Mouse (Mus musculus) hindbrain, embryonic 12.5 days (tissue): ENCODE measurements at regions not wholly inside any gene's neighbourhood (a gene's known extent, or its start where the extent isn't known, plus 50 kb on each side); places are given as distances from the start of the nearest gene placed in this dataset.

Experiments
- ATAC-seq: fragments of 200-750 bp; cut with Nextera tagmentation; 2 replicates; pipeline ENCODE4 v1.8.0; 2017; ENCODE audit warnings: moderate TSS enrichment; ENCODE audit not compliant: low FRiP score
- H3K27ac ChIP-seq: fragments of 300-500 bp; sonication (generic); 2 replicates; pipeline ENCODE4 v1.5.1; 2016; ENCODE audit warnings: mild to moderate bottlenecking
- H3K27me3 ChIP-seq: fragments of 300-500 bp; sonication (generic); 2 replicates; pipeline ENCODE4 v1.6.1; 2016; ENCODE audit warnings: mild to moderate bottlenecking
- H3K36me3 ChIP-seq: fragments of 300-500 bp; sonication (generic); 2 replicates; pipeline ENCODE4 v1.6.1; 2016; ENCODE audit warnings: mild to moderate bottlenecking
- H3K4me1 ChIP-seq: fragments of 300-500 bp; sonication (generic); 2 replicates; pipeline ENCODE4 v1.6.1; 2016
- H3K4me2 ChIP-seq: fragments of 300-500 bp; sonication (generic); replicated peaks from 2 replicates; pipeline ENCODE4 v1.6.1; 2016; ENCODE audit warnings: mild to moderate bottlenecking
- H3K4me3 ChIP-seq: fragments of 300-500 bp; sonication (generic); 2 replicates; pipeline ENCODE4 v1.5.1; 2016; ENCODE audit warnings: mild to moderate bottlenecking
- H3K9ac ChIP-seq: fragments of 300-500 bp; sonication (generic); 2 replicates; pipeline ENCODE4 v1.6.1; 2016; ENCODE audit warnings: mild to moderate bottlenecking, moderate library complexity
- H3K9me3 ChIP-seq: fragments of 300-500 bp; sonication (generic); replicated peaks from 2 replicates; pipeline ENCODE4 v1.6.1; 2016; ENCODE audit warnings: mild to moderate bottlenecking
- WGBS: fragments of 180-500 bp; shearing (Covaris S2); methylation state at CpG from one replicate; pipeline ENCODE4 v1.1.7; 2016; 5-methylcytosine and 5-hydroxymethylcytosine counted together

DNA sequence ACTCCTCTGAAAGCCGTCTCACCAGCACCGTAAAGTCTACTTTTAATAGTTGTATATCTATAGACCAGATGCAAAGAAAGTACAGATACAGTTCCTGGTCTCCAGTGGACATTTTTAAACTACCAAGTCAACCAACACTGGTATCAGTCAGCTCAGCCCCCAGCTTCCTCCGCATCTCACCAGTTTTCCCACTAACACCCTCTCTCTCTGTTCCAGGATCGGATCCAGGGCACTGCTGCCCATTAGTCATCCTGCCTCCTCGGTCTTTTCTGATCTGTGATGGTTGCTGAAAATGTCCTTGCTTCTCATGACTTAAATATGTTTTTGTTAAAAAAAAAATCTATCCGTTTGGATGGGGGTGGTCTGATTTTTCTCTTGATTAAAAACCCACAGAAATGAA, 598.1 kb upstream of the 3110018I06Rik start:
- no peak for ATAC-seq
- Histone ChIP-seq H3K9me3 (no peaks in the 10 kb centered on the region), H3K27ac (no peak overlapping the region), H3K4me3 (no peak overlapping the region), H3K4me2 (no peak overlapping the region), H3K4me1 (0 out of 2 replicates have a peak, but pooled peaks cover 4% of the 10 kb centered on the region), H3K9ac (no peak overlapping the region), H3K36me3 (no peaks in the 10 kb centered on the region), H3K27me3 (no peaks in the 10 kb centered on the region)
- 80% methylated on average over 6 of the region's 6 CpGs for whole genome bisulfite sequencing

DNA sequence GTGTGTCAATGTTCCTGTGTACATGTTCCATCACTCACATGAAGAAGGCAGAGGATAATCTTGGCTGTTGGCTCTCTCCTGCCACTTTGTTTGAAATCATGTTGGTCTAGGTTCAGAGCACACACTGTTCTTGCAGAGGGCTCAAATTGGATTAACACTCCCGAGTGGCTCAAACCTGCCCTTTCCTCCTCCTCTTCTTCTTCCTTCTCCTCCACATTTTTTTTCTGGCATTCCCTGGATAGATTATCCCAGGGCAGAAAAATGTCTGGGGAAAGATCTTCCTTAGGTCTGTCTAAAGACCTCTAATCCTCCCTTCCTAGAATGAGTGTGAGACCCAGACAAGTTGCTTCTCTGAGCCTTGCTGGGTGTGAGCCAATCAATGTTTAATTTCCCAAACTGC, 594.4 kb upstream of the 3110018I06Rik start:
- Histone ChIP-seq H3K27me3 (no peaks in the 10 kb centered on the region), H3K9ac (no peak overlapping the region), H3K4me2 (no peak overlapping the region), H3K27ac (no peak overlapping the region), H3K36me3 (no peaks in the 10 kb centered on the region), H3K9me3 (no peaks in the 10 kb centered on the region), H3K4me3 (no peak overlapping the region), H3K4me1 (0 out of 2 replicates have a peak, but pooled peaks cover 4% of the 10 kb centered on the region)
- WGBS, result 53% methylated on average over 1 of the region's 1 CpGs
- ATAC-seq, result no peak

DNA sequence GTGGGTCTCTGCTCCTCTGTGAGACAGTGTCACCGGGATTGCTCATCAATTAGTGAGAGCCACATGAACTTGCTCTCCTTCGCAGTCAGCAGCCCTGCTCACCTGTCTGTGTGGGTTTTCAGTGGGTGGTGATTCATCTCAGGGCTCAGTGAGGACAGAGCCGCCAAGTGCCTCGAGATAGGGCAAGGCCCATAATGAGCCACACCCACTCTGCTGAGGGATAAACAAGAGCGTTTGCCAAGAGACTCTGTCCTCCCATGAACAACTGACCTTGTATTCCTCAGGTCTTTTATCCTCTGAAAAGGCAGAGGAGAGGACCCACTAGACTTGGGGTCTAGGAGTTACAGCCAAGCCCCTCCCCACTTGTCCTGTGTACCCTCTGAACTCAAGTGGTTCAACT, 584.2 kb upstream of the 3110018I06Rik start:
- Histone ChIP-seq H3K4me3 (no peak overlapping the region), H3K27ac (no peak overlapping the region), H3K36me3 (no peaks in the 10 kb centered on the region), H3K4me2 (no peak overlapping the region), H3K4me1 (peaks cover 4% of the 10 kb centered on the region; the same call in 1 of the 2 replicates), H3K27me3 (no peaks in the 10 kb centered on the region), H3K9me3 (no peaks in the 10 kb centered on the region), H3K9ac (no peak overlapping the region)
- no peak for ATAC-seq
- WGBS, result 86% methylated on average over 5 of the region's 5 CpGs

DNA sequence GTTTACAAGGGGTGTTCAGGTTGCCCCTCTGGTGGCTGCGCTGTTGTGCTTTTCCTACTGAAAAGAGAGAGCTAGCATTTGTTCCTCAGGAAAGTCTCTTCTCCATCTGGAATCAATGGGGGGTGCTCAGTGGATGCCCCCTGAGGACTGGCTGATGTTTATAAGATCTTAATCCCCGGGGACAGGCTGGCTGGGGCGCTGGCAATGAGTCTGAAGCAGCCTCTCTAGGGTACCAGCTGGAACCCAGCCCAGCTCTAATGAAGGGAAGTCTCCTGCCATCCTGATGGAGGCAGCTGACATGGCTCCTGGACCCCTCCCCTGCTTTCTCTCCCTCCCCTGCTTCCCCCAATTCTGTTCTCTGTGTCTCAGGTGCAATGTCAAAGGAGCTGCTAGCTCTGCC, 575.6 kb upstream of the 3110018I06Rik start:
- WGBS, result 57% methylated on average over 3 of the region's 3 CpGs
- Histone ChIP-seq H3K9me3 (no peaks in the 10 kb centered on the region), H3K4me3 (no peak overlapping the region), H3K9ac (no peak overlapping the region), H3K4me1 (0 out of 2 replicates have a peak, but pooled peaks cover 5% of the 10 kb centered on the region), H3K27ac (no peak overlapping the region), H3K4me2 (no peak overlapping the region), H3K36me3 (no peaks in the 10 kb centered on the region), H3K27me3 (no peaks in the 10 kb centered on the region)
- ATAC-seq, result no peak

DNA sequence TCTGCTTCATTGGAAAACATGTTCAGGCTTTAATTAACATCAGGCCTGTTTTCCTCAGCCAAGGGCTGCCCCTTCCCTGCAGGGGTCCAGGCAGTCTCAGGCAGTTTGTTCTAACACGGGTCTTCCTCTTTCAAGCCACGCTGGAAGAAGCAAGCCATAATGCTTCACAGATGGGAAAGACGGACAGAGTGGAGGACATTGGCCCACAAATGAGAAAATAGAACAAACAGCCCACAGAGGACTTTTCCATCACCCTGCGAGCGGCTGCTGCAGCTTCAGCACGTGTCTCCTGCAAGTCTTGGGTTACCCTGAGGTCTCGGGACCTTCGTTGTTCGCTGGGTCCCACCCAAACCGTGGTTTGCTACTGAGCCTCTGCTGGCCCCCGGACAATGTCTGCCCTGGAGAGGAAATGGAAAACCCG, 565.9 kb upstream of the 3110018I06Rik start:
- no peak overlapping the region for H3K9ac ChIP-seq
- no peak for ATAC-seq
- H3K4me2 ChIP-seq, result no peak overlapping the region
- H3K36me3 ChIP-seq, result no peaks in the 10 kb centered on the region
- no peaks in the 10 kb centered on the region for H3K27me3 ChIP-seq
- H3K4me1 ChIP-seq, result peaks cover 13% of the 10 kb centered on the region
- no peaks in the 10 kb centered on the region for H3K9me3 ChIP-seq
- H3K4me3 ChIP-seq, result no peak overlapping the region
- 71% methylated on average over 12 of the region's 12 CpGs for WGBS
- H3K27ac ChIP-seq, result no peak overlapping the region; the same call in 1 of the 2 replicates

DNA sequence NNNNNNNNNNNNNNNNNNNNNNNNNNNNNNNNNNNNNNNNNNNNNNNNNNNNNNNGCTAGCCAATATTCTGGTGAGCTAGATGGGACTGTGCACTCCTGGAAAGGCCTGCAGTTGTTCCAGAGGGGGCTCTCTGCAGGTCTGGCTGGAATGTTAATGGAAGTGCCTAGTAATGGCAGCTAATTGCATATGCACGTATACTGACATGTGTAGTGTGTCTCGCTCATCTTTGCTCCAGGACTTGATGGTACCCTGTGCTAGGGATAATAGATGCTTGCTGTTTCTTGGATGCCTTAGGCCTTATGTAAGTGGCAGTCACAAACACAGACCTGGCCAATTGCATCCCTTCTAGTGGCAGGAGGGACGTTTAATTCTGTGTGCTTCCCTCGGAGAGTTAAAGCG, 560.0 kb upstream of the 3110018I06Rik start:
- Histone ChIP-seq H3K4me1 (peaks cover 12% of the 10 kb centered on the region), H3K4me3 (no peak overlapping the region), H3K9ac (no peak overlapping the region), H3K27ac (peak overlapping the region; percentile 57; the same call in 1 of the 2 replicates), H3K36me3 (no peaks in the 10 kb centered on the region), H3K27me3 (no peaks in the 10 kb centered on the region), H3K9me3 (no peaks in the 10 kb centered on the region), H3K4me2 (no peak overlapping the region)
- WGBS, result 57% methylated on average over 5 of the region's 5 CpGs
- no peak for ATAC-seq

DNA sequence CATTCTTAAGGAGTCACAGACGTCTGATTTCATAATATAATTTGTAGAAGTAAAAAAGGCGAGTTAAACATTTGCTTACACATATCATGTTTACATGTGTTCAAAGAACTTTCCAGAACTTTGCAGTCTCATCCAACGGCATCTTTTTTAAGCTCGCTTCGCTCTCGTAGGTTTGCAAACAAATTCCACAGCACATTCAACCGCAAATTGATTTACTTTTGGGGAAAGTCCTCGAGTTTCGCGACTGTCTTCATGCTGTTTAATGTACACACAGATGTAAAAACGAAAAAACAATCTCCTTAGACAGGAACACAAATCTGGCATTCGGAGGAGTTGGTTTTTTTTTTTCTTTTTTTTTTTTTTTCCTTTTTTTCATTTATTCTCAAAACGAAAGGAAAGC, 559.3 kb upstream of the 3110018I06Rik start:
- H3K9me3 ChIP-seq, result no peaks in the 10 kb centered on the region
- H3K4me3 ChIP-seq, result no peak overlapping the region
- H3K27ac ChIP-seq, result no peak overlapping the region
- no peak for ATAC-seq
- H3K9ac ChIP-seq, result no peak overlapping the region
- no peaks in the 10 kb centered on the region for H3K27me3 ChIP-seq
- H3K4me1 ChIP-seq, result peaks cover 9% of the 10 kb centered on the region
- H3K36me3 ChIP-seq, result no peaks in the 10 kb centered on the region
- H3K4me2 ChIP-seq, result no peak overlapping the region
- WGBS, result 86% methylated on average over 13 of the region's 13 CpGs

DNA sequence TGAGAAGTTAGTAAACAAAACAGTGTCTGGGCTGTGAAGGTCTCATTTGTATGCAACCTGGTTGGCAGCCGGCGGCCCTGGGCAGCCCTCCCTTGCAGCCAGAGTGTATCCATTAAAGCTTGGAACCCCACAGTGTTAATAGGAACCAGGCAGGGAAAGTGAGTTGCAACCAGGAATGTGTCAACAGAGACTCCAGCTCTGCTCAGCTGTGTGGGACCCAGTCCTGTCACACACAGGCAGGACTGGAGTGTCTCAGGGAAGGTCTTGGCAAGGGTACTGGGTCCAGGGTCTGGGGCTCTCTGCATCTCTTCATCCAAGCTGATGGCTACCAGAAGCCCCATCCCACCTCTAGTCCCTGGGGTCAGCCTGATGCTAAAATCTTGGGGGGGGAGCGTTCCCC, 556.8 kb upstream of the 3110018I06Rik start:
- no peaks in the 10 kb centered on the region for H3K36me3 ChIP-seq
- no peak for ATAC-seq
- H3K9me3 ChIP-seq, result no peaks in the 10 kb centered on the region
- H3K4me2 ChIP-seq, result no peak overlapping the region
- no peak overlapping the region for H3K4me3 ChIP-seq
- no peaks in the 10 kb centered on the region for H3K27me3 ChIP-seq
- no peak overlapping the region for H3K9ac ChIP-seq
- 62% methylated on average over 3 of the region's 3 CpGs for WGBS
- H3K27ac ChIP-seq, result no peak overlapping the region
- peaks cover 9% of the 10 kb centered on the region for H3K4me1 ChIP-seq

DNA sequence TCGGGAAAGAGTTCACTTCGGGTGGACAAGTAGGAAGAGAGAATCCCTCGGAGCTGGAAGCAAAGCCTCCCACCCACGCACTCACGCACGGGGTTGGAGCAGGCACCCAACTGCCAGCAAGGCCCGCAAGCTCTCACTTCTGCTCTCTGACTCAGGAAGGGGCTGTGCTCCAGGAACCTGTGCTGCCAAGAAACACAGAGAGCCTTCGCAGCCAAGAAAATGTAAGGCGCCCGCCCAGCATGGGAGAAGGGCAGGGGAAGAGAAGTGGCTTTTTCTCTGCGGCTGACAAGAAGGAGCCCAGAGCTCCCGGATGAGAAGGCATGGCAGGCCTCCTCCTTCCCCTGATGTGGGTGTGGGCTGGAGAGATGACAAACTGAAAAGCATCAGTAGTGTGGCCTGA, 549.1 kb upstream of the 3110018I06Rik start:
- ATAC-seq, result no peak

DNA sequence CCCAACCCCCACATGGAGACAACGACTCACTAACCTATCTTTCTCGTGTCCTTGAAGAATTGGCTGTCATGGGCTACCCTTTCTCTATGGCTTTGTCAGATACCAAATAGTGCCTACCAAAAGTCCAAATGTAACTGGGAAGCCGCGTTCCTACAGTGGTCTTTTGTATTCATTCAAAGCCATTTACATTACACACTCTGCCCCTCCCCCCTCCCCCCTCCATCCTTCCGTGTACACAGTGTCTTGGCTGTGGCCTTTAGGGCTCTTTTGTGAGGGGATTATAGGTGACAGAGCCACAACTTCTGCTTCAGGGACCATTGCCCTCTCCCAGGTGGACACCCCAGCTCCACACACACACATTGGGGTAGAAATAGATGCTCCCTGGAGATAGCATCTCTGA, 544.6 kb upstream of the 3110018I06Rik start:
- no peaks in the 10 kb centered on the region for H3K9me3 ChIP-seq
- WGBS, result 18% methylated on average over 5 of the region's 5 CpGs
- no peak overlapping the region for H3K27ac ChIP-seq
- no peak overlapping the region for H3K4me2 ChIP-seq
- no peak overlapping the region for H3K4me3 ChIP-seq
- ATAC-seq, result no peak
- H3K27me3 ChIP-seq, result no peaks in the 10 kb centered on the region
- H3K36me3 ChIP-seq, result no peaks in the 10 kb centered on the region
- peaks cover 12% of the 10 kb centered on the region for H3K4me1 ChIP-seq
- H3K9ac ChIP-seq, result no peak overlapping the region

More for the DNA sequence above, 549.1 kb upstream of the 3110018I06Rik start:
- no peak overlapping the region for H3K4me3 ChIP-seq
- H3K9me3 ChIP-seq, result no peaks in the 10 kb centered on the region
- no peak overlapping the region for H3K27ac ChIP-seq
- H3K4me2 ChIP-seq, result no peak overlapping the region
- peaks cover 12% of the 10 kb centered on the region for H3K4me1 ChIP-seq
- H3K9ac ChIP-seq, result no peak overlapping the region
- no peaks in the 10 kb centered on the region for H3K27me3 ChIP-seq
- 77% methylated on average over 12 of the region's 12 CpGs for WGBS
- no peaks in the 10 kb centered on the region for H3K36me3 ChIP-seq

DNA sequence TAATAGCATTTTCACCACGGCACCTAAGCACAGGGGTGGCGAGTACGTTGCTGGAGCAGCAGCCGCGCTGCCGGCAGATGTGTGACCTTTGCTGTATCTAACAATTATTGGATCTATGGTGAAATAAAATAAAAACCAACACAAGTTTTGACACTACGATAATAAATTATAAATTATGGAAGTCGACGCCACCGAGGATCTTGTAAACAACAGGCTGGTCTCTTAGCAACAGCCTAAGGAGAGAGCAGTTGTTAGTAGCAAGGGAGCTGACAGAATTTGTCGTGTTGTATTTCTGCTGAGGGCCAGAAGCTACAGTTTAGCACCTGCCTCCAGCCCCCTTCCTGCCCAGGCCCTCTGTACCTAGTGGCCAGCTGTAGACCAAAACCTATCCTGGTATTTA, 535.8 kb upstream of the 3110018I06Rik start:
- no peak for ATAC-seq
- Histone ChIP-seq H3K9ac (no peak overlapping the region), H3K9me3 (no peaks in the 10 kb centered on the region), H3K4me2 (no peak overlapping the region), H3K4me3 (no peak overlapping the region), H3K4me1 (peaks cover 19% of the 10 kb centered on the region), H3K27me3 (no peaks in the 10 kb centered on the region), H3K36me3 (no peaks in the 10 kb centered on the region), H3K27ac (no peak overlapping the region)
- WGBS, result 65% methylated on average over 11 of the region's 11 CpGs

DNA sequence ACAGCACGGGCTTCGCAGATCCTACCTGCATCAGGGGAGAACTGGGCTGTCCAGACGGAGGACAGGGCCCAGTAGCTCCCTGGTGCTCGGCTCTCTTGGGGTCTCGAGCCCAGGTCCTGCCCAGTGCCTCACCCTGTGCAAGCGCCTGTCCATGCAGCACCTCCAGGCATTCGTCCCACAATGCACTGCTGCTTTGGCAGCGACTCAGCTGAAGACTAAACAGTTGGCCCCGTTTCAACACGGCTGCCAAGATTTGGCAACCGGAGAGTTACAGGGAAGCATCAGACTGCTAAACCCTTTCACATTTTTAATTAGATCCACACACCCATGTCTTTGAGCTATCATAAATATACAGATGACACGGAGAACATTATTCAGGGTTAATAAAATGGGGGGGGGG, 532.7 kb upstream of the 3110018I06Rik start:
- H3K27ac ChIP-seq, result no peak overlapping the region
- peaks cover 19% of the 10 kb centered on the region for H3K4me1 ChIP-seq
- WGBS, result 70% methylated on average over 12 of the region's 12 CpGs
- no peaks in the 10 kb centered on the region for H3K9me3 ChIP-seq
- H3K27me3 ChIP-seq, result no peaks in the 10 kb centered on the region
- no peaks in the 10 kb centered on the region for H3K36me3 ChIP-seq
- ATAC-seq, result peak; percentile 40; the same call in 1 of the 2 replicates
- no peak overlapping the region for H3K9ac ChIP-seq
- no peak overlapping the region for H3K4me2 ChIP-seq
- H3K4me3 ChIP-seq, result no peak overlapping the region

DNA sequence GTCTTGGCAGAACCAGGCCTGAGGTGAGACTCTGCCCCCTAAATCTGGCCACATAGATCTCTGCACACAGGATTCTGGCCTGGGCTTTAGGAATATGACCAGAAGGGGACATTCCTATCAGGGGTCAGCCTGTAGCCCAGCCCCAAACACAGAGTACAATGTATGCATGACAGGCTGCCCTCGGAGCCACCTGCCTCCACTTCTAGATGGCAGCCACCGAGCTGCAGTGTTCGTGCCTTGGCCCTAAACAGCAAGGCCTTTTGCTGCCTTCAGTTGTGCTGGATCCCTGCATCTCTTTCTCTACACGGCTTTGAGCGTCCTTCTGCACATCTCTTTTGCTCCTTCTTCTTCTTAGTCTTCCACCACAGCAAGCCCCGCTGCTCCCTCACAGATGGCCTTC, 532.2 kb upstream of the 3110018I06Rik start:
- WGBS, result 85% methylated on average over 6 of the region's 6 CpGs
- no peak for ATAC-seq
- Histone ChIP-seq H3K36me3 (no peaks in the 10 kb centered on the region), H3K4me3 (no peak overlapping the region), H3K4me1 (peaks cover 19% of the 10 kb centered on the region), H3K9me3 (no peaks in the 10 kb centered on the region), H3K4me2 (no peak overlapping the region), H3K9ac (no peak overlapping the region), H3K27ac (peak overlapping the region; percentile 44; the same call in 1 of the 2 replicates), H3K27me3 (no peaks in the 10 kb centered on the region)
